Mouse (Mus musculus) C2C12 (cell line): ENCODE results near the gene Lrrc10b. TPM values are rescaled to one million over a fixed set of nuclear protein-coding genes. Genes with fewer than 3 reads are reported as not detected.

Experiments used
- H3K27me3 ChIP-seq: one replicate; pipeline ENCODE4 v1.6.1; 2011; ENCODE audit not compliant: control insufficient read depth, insufficient read depth, insufficient read length
- H3K36me3 ChIP-seq: one replicate; pipeline ENCODE4 v1.6.1; 2011; ENCODE audit not compliant: control insufficient read depth, insufficient read depth
- H3K4me3 ChIP-seq: one replicate; pipeline ENCODE4 v1.5.1; 2011; ENCODE audit warnings: mild to moderate bottlenecking, control low read depth; ENCODE audit not compliant: poor library complexity, insufficient read depth, severe bottlenecking
- H3K79me2 ChIP-seq: one replicate; pipeline ENCODE4 v1.6.1; 2011; ENCODE audit not compliant: control insufficient read depth, insufficient read depth
- H3K79me3 ChIP-seq: one replicate; pipeline ENCODE4 v1.6.1; 2011; ENCODE audit warnings: low read depth, control low read depth
- H3ac ChIP-seq: one replicate; pipeline ENCODE3; 2011; ENCODE audit warnings: low read depth; ENCODE audit not compliant: control insufficient read depth, insufficient read length
- CEBPB ChIP-seq: IDR thresholded peaks from one replicate; pipeline ENCODE4 v1.6.1; 2011; ENCODE audit warnings: low read depth, mild to moderate bottlenecking, control low read depth, moderate library complexity
- CTCF ChIP-seq: IDR thresholded peaks from one replicate; pipeline ENCODE4 v1.5.1; 2011; ENCODE audit not compliant: control insufficient read depth, insufficient read depth, insufficient read length
- FOSL1 ChIP-seq: IDR thresholded peaks from one replicate; pipeline ENCODE4 v1.8.0; 2011; ENCODE audit warnings: mild to moderate bottlenecking, low read length; ENCODE audit not compliant: poor library complexity, insufficient read depth, severe bottlenecking
- MAX ChIP-seq: IDR thresholded peaks from one replicate; pipeline ENCODE4 v1.6.1; 2011; ENCODE audit warnings: mild to moderate bottlenecking, control low read depth
- MYOD1 ChIP-seq: IDR thresholded peaks from one replicate; pipeline ENCODE4 v1.6.1; 2011; ENCODE audit warnings: low read depth; ENCODE audit not compliant: control insufficient read depth, insufficient read length
- MYOG ChIP-seq: IDR thresholded peaks from one replicate; pipeline ENCODE4 v1.6.1; 2011; ENCODE audit not compliant: control insufficient read depth, insufficient read length; ENCODE audit errors: extremely low read depth
- USF1 ChIP-seq: IDR thresholded peaks from one replicate; pipeline ENCODE4 v1.6.1; 2011; ENCODE audit warnings: low read depth, mild to moderate bottlenecking, control low read depth, moderate library complexity
- polyA plus RNA-seq: library from polyadenylated mRNA; unstranded; fragments of >200 nt; fragmentation: generic; extraction: Trizol; gene quantifications from one replicate; pipeline ENCODE4 v1.2.1, GENCODE M21; 2012; ENCODE audit warnings: missing spikeins

The Lrrc10b gene
- polyA plus RNA-seq, 1 experiment, result 0.07 TPM

DNA sequence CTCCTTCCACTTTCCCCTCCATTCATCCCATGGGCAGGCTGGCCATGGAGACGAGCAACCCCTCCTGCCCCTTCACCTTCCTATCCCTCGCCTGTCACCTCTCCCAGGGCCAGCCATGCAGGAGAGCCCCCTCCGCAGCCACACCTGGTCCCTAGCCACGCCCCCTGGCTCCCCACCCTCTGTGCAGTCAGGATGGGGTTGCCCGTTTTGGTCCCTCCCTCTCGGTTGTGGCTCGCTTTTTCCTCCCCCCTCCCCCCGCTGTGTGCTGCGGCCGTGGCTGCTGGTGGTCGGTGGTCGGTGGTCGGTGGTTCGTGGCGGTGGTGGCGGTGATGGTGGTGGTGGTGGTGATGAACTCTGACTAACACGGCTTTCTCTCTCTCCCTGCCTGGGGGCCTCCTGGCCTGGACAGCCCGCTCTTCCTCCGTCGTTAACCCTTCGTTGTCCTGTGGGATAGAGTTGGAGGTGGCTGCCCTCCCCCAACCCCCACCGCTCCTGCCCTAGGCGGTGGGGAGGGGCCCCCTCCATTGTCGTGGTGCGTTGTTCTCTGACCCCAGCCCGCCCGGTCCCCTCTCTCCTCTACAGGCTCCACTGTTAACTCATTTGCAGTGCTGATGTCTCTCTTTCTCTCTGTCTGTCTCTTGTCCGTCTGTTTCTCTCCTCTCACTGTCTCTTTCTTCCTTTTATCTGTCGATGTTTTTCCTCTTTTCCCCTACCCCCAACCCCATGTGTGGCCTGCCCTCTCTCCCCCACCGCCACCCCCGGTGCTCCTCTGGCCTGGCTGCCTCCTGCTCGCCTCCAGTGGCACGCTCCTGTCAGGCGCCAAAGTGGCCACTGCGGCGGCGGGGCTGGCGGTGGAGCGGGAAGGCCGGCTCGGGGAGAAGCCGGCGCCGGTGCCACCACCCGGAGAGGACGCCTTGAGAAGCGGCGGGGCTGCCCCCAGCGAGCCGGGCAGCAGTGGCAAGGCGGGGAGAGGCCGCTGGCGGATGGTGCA lies 35.0 kb downstream of the Lrrc10b start:
- Histone ChIP-seq H3K36me3 (no peaks in the 10 kb centered on the region), H3K4me3 (no peak overlapping the region), H3K79me3 (no peaks in the 10 kb centered on the region), H3K79me2 (no peaks in the 10 kb centered on the region), H3ac (no peak overlapping the region), H3K27me3 (peaks cover 48% of the 10 kb centered on the region)
- TF ChIP-seq USF1, result no peak
- no peak for TF ChIP-seq MAX

DNA sequence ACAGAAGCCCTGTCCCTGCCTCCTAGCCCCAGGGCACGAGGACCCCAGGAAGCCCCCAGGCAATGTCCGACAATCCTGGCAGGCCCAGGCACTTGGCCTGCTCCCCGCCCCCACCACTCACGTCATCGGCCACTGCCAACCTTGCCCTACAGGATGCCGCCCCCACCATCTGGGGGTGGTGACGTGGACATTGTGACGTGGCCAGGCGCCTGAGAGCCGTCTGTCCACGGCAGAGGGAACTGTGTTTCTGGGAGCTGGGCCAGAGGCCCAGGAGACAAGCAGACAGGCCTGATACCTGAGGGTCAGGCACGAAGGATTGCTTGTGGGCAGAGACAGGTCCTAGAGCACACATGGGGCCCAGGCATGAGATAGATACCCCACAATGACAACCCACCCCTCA lies 39.8 kb downstream of the Lrrc10b start:
- H3K27me3 ChIP-seq, result peaks cover 36% of the 10 kb centered on the region
- no peak for TF ChIP-seq FOSL1
- no peak for TF ChIP-seq USF1
- TF ChIP-seq MAX, result no peak
- TF ChIP-seq CEBPB, result no peak
- H3K79me2 ChIP-seq, result no peaks in the 10 kb centered on the region
- peak overlapping the region; percentile 5 for H3ac ChIP-seq
- H3K79me3 ChIP-seq, result no peaks in the 10 kb centered on the region
- H3K4me3 ChIP-seq, result no peak overlapping the region
- H3K36me3 ChIP-seq, result no peaks in the 10 kb centered on the region

DNA sequence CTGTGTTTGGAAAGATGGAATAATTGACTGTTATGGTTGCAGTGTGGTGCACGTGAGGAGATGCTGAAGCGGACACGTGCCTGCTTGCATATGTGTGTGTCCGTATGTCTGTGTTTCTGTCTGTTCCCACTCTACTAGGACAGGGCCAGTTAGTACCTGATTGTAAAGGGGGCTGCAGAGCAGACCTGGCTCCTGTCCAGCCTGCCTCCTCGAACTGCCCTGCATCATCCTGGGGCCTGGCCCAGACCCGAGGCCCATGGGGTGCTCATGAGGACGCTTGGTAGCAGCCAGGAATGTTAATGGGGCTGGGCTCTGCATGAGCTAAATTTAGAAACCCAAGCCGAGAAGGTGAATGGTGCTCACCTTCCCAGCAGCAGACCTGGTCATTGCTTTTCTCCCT lies 40.4 kb downstream of the Lrrc10b start:
- Histone ChIP-seq H3K36me3 (no peaks in the 10 kb centered on the region), H3K79me3 (no peaks in the 10 kb centered on the region), H3K79me2 (no peaks in the 10 kb centered on the region), H3K27me3 (peaks cover 32% of the 10 kb centered on the region), H3K4me3 (no peak overlapping the region), H3ac (no peak overlapping the region)
- TF ChIP-seq MYOG (no peak), CEBPB (no peak), FOSL1 (no peak), USF1 (no peak), CTCF (no peak), MAX (no peak), MYOD1 (no peak)

DNA sequence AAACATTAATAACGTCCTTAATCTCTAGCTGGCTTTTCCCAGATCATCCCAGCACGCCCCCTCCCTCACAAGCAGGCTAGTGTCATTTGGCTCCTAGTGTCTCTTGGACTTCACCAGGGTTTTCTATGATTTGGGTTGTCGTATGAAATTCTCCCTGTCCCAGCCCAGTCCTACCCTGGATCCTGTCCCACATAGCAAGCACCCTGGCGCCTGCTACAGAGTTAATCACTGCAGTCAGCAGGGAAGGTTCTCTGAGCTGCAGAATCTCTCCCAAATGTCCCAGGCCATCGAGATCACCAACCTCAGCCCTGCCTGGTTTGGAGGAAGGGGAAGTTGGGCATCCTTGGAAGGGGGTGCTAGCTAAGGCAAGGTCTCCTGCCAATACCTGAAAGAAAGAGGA lies 41.8 kb downstream of the Lrrc10b start:
- Histone ChIP-seq H3K27me3 (peaks cover 32% of the 10 kb centered on the region), H3ac (no peak overlapping the region), H3K79me2 (no peaks in the 10 kb centered on the region), H3K4me3 (no peak overlapping the region), H3K79me3 (no peaks in the 10 kb centered on the region), H3K36me3 (no peaks in the 10 kb centered on the region)
- TF ChIP-seq CEBPB (no peak), CTCF (no peak), MYOD1 (no peak), USF1 (no peak), MYOG (no peak), MAX (no peak), FOSL1 (no peak)

DNA sequence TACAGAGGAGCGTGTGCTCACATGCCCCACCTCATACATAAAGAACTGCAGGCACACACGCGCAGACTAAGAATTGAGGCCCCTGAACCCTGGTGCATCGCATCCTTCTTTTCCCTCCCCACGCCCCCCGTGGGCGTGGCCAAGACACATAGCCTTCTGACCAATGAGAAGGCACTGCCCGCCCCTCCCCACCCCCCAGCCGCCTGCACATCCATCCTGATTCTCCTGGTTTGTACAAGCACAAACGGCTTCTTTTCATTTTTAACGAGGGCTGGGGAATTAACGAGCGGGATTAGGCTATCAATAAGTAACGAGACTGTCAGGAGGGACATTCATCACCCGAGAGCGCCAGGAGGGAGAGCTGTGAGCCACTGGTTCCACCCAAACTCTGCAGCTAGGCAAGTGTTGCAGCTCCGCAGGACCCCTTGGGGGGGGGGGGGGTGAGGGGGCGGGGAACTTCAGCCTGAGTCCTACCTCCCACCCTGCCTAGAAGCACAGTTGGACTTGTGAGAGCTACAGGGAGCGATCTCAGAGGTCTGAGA lies 43.5 kb downstream of the Lrrc10b start:
- Histone ChIP-seq H3K27me3 (peaks cover 22% of the 10 kb centered on the region), H3K4me3 (no peak overlapping the region), H3K79me2 (no peaks in the 10 kb centered on the region), H3K79me3 (no peaks in the 10 kb centered on the region), H3K36me3 (no peaks in the 10 kb centered on the region), H3ac (no peak overlapping the region)
- TF ChIP-seq MYOG, result no peak
- no peak for TF ChIP-seq USF1
- TF ChIP-seq MAX, result no peak

Other genes with a start within 250 kb of the Lrrc10b start
- 0.21 TPM for gene Myrf, start 216.7 kb downstream of the Lrrc10b start, polyA plus RNA-seq
- 8.3 TPM for gene Dagla, start 152.6 kb downstream of the Lrrc10b start, polyA plus RNA-seq
- gene Syt7, start 68.4 kb downstream of the Lrrc10b start, polyA plus RNA-seq, result 0.23 TPM
- gene Ppp1r32, start 25.5 kb upstream of the Lrrc10b start, polyA plus RNA-seq, result 0.04 TPM
- 26.5 TPM for gene Cpsf7, start 67.8 kb upstream of the Lrrc10b start, polyA plus RNA-seq
- 35.4 TPM for gene Sdhaf2, start 68.7 kb upstream of the Lrrc10b start, polyA plus RNA-seq
- 25.2 TPM for gene Tmem216, start 98.8 kb upstream of the Lrrc10b start, polyA plus RNA-seq
- gene Cyb561a3, start 119.7 kb upstream of the Lrrc10b start, polyA plus RNA-seq, result 21.0 TPM
- gene Tmem138, start 119.9 kb upstream of the Lrrc10b start, polyA plus RNA-seq, result 39.2 TPM
- 513 TPM for gene Ddb1, start 147.9 kb upstream of the Lrrc10b start, polyA plus RNA-seq
- 15.7 TPM for gene Tkfc, start 148.2 kb upstream of the Lrrc10b start, polyA plus RNA-seq
- gene Vwce, start 176.7 kb upstream of the Lrrc10b start, polyA plus RNA-seq, result 0.11 TPM
- not detected for gene Pga5, start 220.6 kb upstream of the Lrrc10b start, polyA plus RNA-seq
- gene Vps37c, start 231.3 kb upstream of the Lrrc10b start, polyA plus RNA-seq, result 21.9 TPM